In the genomic region with DNA sequence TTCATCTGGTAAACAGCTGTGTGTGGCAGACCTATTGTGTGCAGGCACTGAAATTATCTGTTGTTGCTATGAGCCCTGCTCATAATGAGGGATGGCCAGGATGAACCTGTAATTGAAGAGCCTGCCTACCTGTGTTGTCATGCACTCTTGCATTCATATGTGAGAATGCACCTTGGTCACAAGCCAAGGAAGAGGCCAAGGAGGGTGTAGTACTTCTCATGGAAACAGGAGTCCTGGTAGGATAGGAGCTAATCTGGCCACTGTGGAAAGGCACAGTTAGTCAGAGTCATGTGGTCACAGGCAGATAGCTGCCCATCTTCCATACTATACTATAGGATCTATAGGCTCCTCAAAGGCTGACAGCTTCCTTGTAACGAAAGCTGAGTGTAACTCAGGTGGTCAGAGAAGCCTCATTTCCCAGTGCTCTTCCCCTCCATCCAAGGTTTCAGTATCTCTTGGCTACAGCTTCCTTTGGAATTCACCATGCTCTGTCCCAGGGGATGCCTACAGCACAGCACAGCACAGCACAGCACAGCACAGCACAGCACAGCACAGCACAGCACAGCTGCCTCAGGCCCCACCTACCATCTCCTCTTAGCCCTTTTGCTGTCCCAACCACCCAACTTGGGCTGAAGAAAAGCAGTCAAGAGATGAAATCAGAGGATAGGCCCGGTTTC, we compare ENCODE assay signal across 20 mouse cellular contexts. TPM values are rescaled to one million over a fixed set of nuclear protein-coding genes. Genes with fewer than 3 reads are reported as not detected.
DNase-seq lines count a peak whose midpoint lies in the region; ATAC-seq and TF ChIP-seq lines count a peak whose summit lies in the region.
"Had no signal": no experiment of that assay in that cellular context is flagged by ENCODE, and none has a peak within 500 bp of the region (broad histone marks: within the 10 kb centered on the region; RNA-seq: fewer than 3 reads in every experiment).

No protein-coding gene starts in this region.

- H3K79me2 ChIP-seq in heart, adult 2 months (replicated peaks; ENCODE audit: control insufficient read depth, insufficient read depth, low read length): peaks cover 22% of the 10 kb centered on the region

- no peak for TF ChIP-seq EP300 in heart, adult 2 months (IDR thresholded peaks at IDR 0.05; ENCODE audit: insufficient read depth, low read depth, low read length)

- H3K4me2 ChIP-seq in limb, embryonic 12.5 days: no peak overlapping the region
- H3K4me2 ChIP-seq in midbrain, embryonic 13.5 days (replicated peaks): no peak overlapping the region
- H3K4me2 ChIP-seq in midbrain, embryonic 15.5 days: no peak overlapping the region
- H3K4me2 ChIP-seq: forebrain, embryonic 13.5 days; hindbrain, embryonic 14.5 days had no signal

- no peak for TF ChIP-seq CTCF in heart, adult 2 months (IDR thresholded peaks at IDR 0.05)

- H3K36me3 ChIP-seq in heart, adult 2 months (ENCODE audit: control insufficient read depth, insufficient read depth, low read length): peaks cover 3% of the 10 kb centered on the region; the same call in 1 of the 2 replicates
- H3K36me3 ChIP-seq in limb, embryonic 12.5 days: 0 out of 2 replicates have a peak, but pooled peaks cover 3% of the 10 kb centered on the region
- peaks cover 11% of the 10 kb centered on the region; the same call in 1 of the 2 replicates for H3K36me3 ChIP-seq in limb, embryonic 10.5 days
- no peaks in the 10 kb centered on the region for H3K36me3 ChIP-seq in midbrain, embryonic 13.5 days
- no peaks in the 10 kb centered on the region for H3K36me3 ChIP-seq in midbrain, embryonic 15.5 days (replicated peaks)
- H3K36me3 ChIP-seq: hindbrain, embryonic 10.5 days had no signal

- no peak overlapping the region for H3K27ac ChIP-seq in heart, adult 2 months
- H3K27ac ChIP-seq in limb, embryonic 12.5 days: 0 out of 2 replicates have a peak overlapping the region, but pooled peaks have one; percentile 7
- H3K27ac ChIP-seq in limb, embryonic 10.5 days: no peak overlapping the region
- H3K27ac ChIP-seq in midbrain, embryonic 13.5 days: no peak overlapping the region
- no peak overlapping the region for H3K27ac ChIP-seq in midbrain, embryonic 15.5 days
- H3K27ac ChIP-seq: embryonic facial prominence, embryonic 10.5 days; forebrain, embryonic 13.5 days; gastrocnemius, adult 2 months; heart, embryonic 10.5 days; hindbrain, embryonic 10.5 days; hindbrain, embryonic 14.5 days had no signal

- peak; percentile 84 for DNase-seq in heart, adult 11 months
- no peak for DNase-seq in heart, adult 2 months
- DNase-seq in limb, embryonic 10.5 days (ENCODE audit: low spot score): no peak
- DNase-seq in cerebellum, adult 9-10 months: no peak
- DNase-seq in kidney, adult 9 months: no peak
- DNase-seq: adrenal gland, adult 2 months; adrenal gland, postnatal 25 days; cerebellum, adult 18-20 months; cerebellum, postnatal 10 days; forebrain, postnatal 0 days; gastrocnemius, adult 2 months; gastrocnemius, postnatal 25 days had no signal

- WGBS in heart, adult 2 months: 57% methylated on average over 2 of the region's 2 CpGs
- 83% methylated on average over 2 of the region's 2 CpGs for WGBS in limb, embryonic 12.5 days
- WGBS in limb, embryonic 10.5 days: 90% methylated on average over 2 of the region's 2 CpGs
- WGBS in midbrain, embryonic 13.5 days: 88% methylated on average over 2 of the region's 2 CpGs
- 88% methylated on average over 2 of the region's 2 CpGs for WGBS in midbrain, embryonic 15.5 days

- TF ChIP-seq POLR2A in heart, adult 2 months (IDR thresholded peaks at IDR 0.05; ENCODE audit: insufficient read depth, low read depth, low read length): no peak

- no peak overlapping the region for H3K4me3 ChIP-seq in heart, adult 2 months
- no peak overlapping the region for H3K4me3 ChIP-seq in limb, embryonic 12.5 days (replicated peaks)
- H3K4me3 ChIP-seq in limb, embryonic 10.5 days: no peak overlapping the region
- no peak overlapping the region for H3K4me3 ChIP-seq in midbrain, embryonic 13.5 days (replicated peaks)
- H3K4me3 ChIP-seq in midbrain, embryonic 15.5 days: no peak overlapping the region
- H3K4me3 ChIP-seq: embryonic facial prominence, embryonic 10.5 days; forebrain, embryonic 13.5 days; gastrocnemius, adult 2 months; heart, embryonic 10.5 days; hindbrain, embryonic 10.5 days had no signal

- H3K9ac ChIP-seq in heart, adult 2 months (ENCODE audit: low read depth, low read length): no peak overlapping the region
- H3K9ac ChIP-seq in limb, embryonic 12.5 days (replicated peaks): no peak overlapping the region
- H3K9ac ChIP-seq in midbrain, embryonic 13.5 days (replicated peaks): no peak overlapping the region
- H3K9ac ChIP-seq in midbrain, embryonic 15.5 days: no peak overlapping the region
- H3K9ac ChIP-seq: forebrain, embryonic 13.5 days; forebrain, postnatal 0 days; hindbrain, embryonic 14.5 days had no signal

- H3K9me3 ChIP-seq in limb, embryonic 12.5 days: no peaks in the 10 kb centered on the region
- H3K9me3 ChIP-seq in limb, embryonic 10.5 days (replicated peaks): no peaks in the 10 kb centered on the region
- no peaks in the 10 kb centered on the region for H3K9me3 ChIP-seq in midbrain, embryonic 13.5 days
- H3K9me3 ChIP-seq in midbrain, embryonic 15.5 days: no peaks in the 10 kb centered on the region
- H3K9me3 ChIP-seq: embryonic facial prominence, embryonic 10.5 days; forebrain, embryonic 13.5 days; heart, embryonic 10.5 days; hindbrain, embryonic 10.5 days had no signal

- ATAC-seq in limb, embryonic 12.5 days (ENCODE audit: insufficient number of reproducible peaks, insufficient read depth, low FRiP score, low TSS enrichment, low read depth): no peak
- ATAC-seq in midbrain, embryonic 13.5 days: peak; percentile 37; the same call in 1 of the 2 replicates
- ATAC-seq in midbrain, embryonic 15.5 days (replicated peaks): no peak
- ATAC-seq: forebrain, embryonic 13.5 days; forebrain, postnatal 0 days had no signal

- peaks cover 15% of the 10 kb centered on the region for H3K4me1 ChIP-seq in heart, adult 2 months (ENCODE audit: control insufficient read depth, insufficient read depth, low read length)
- H3K4me1 ChIP-seq in limb, embryonic 12.5 days (replicated peaks): peaks cover 17% of the 10 kb centered on the region
- peaks cover 22% of the 10 kb centered on the region for H3K4me1 ChIP-seq in limb, embryonic 10.5 days
- peaks cover 19% of the 10 kb centered on the region for H3K4me1 ChIP-seq in midbrain, embryonic 13.5 days (replicated peaks)
- H3K4me1 ChIP-seq in midbrain, embryonic 15.5 days: peaks cover 9% of the 10 kb centered on the region

- no peaks in the 10 kb centered on the region for H3K27me3 ChIP-seq in heart, adult 2 months (ENCODE audit: control insufficient read depth, insufficient read depth, low read length)
- H3K27me3 ChIP-seq in limb, embryonic 12.5 days: no peaks in the 10 kb centered on the region
- H3K27me3 ChIP-seq in limb, embryonic 10.5 days (ENCODE audit: low read depth, poor library complexity, severe bottlenecking): no peaks in the 10 kb centered on the region
- no peaks in the 10 kb centered on the region for H3K27me3 ChIP-seq in midbrain, embryonic 13.5 days
- no peaks in the 10 kb centered on the region for H3K27me3 ChIP-seq in midbrain, embryonic 15.5 days (replicated peaks)
- H3K27me3 ChIP-seq: forebrain, embryonic 13.5 days had no signal

- intact Hi-C loops in heart, adult 2 months (cut with DNase I): no loop called here

RNA-seq across cellular contexts. Expression of a gene that starts 15.9 kb away (rescaled TPM):
- 10 to 100 TPM; 21.8 to 26.5 TPM for total RNA-seq in heart, adult 2 months (2021)
- polyA plus RNA-seq in heart, adult 2 months (2012; rRNA removed): 15.8 and 20.0 TPM in 2 replicates
- 36.2 and 37.5 TPM in 2 replicates for polyA plus RNA-seq in limb, embryonic 12.5 days (2016; fragmentation: Nextera tagmentation; extraction: Ambion mirVana)
- 34.3 and 37.3 TPM in 2 replicates for polyA plus RNA-seq in limb, embryonic 10.5 days (2016; fragmentation: Nextera tagmentation; extraction: Ambion mirVana)
- polyA plus RNA-seq in midbrain, embryonic 13.5 days (2015; fragmentation: Nextera tagmentation; extraction: Ambion mirVana): 32.7 and 33.8 TPM in 2 replicates
- 34.2 and 34.7 TPM in 2 replicates for polyA plus RNA-seq in midbrain, embryonic 15.5 days (2015; fragmentation: Nextera tagmentation; extraction: Ambion mirVana)
